Mouse (Mus musculus) G1E (cell line): ENCODE measurements around the gene Fat3.

Experiments
- GATA1 ChIP-seq: IDR thresholded peaks from 2 replicates; pipeline ENCODE4 v1.6.1; 2012; ENCODE audit warnings: borderline replicate concordance, low read length, inconsistent platforms, mixed read lengths
- TAL1 ChIP-seq: conservative IDR thresholded peaks from 2 replicates; pipeline ENCODE4 v1.6.1; 2012; ENCODE audit warnings: low read depth, low read length, inconsistent platforms, mixed read lengths

DNA sequence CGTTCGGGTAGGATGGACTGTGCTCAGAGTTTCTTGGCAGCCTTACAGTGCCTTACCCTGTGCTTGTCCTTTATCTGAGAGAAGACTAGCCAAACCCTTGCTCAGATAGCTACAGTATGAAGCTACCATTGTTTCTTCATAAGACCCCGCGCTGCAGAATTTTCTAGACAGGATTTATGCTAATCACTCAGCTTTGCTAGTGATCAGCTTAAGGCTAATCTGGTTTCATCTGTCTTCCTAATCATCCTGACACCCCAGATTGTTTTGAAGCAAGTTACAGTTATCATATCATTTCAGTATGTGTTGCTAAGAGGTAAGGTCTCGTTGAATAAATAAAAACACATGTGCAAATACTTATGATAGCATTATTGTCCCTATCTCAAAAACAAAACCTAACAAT, 493.6 kb downstream of the Fat3 start:
- TF ChIP-seq TAL1 (no peak), GATA1 (no peak)
